Mouse (Mus musculus) Patski (cell line): ENCODE results near the gene Gpr82. TPM values are rescaled to one million over a fixed set of nuclear protein-coding genes. Genes with fewer than 3 reads are reported as not detected.

ENCODE experiments used
- ATAC-seq: fragments of 100-300 bp; one replicate; pipeline ENCODE4 v1.8.0; 2021
- CTCF ChIA-PET: fragments of 350-600 bp; sonication (Branson Sonifier 250); formaldehyde crosslinking; loops from one replicate; lab custom pipeline; 2022; ENCODE audit warnings: inconsistent platforms; lab: Charles Lee
- POLR2A ChIA-PET: fragments of 350-600 bp; sonication (Branson Sonifier 250); formaldehyde crosslinking; loops from one replicate; lab custom pipeline; 2022; ENCODE audit warnings: antibody characterized with exemption, inconsistent platforms; lab: Charles Lee
- DNase-seq: peaks from one replicate; pipeline ENCODE4 v3.0.0-alpha.2; 2011; ENCODE audit warnings: low read depth, low spot score
- H3K27me3 ChIP-seq: fragments of 371-371 bp; one replicate; pipeline ENCODE4 v1.5.1; 2021
- CTCF ChIP-seq: fragments of 100-300 bp; IDR thresholded peaks from one replicate; pipeline ENCODE4 v1.5.1; 2021
- in situ Hi-C: fragments of 300-500 bp; cut with MboI; formaldehyde crosslinking; loops from 3 replicates; pipeline ENCODE4 v1.11.1; 2018; ENCODE audit warnings: low pct_unique_long_range_greater_than_20kb, mixed read lengths
- polyA plus RNA-seq: library from polyadenylated mRNA; unstranded; gene quantifications from one replicate; pipeline ENCODE4 v1.2.3, GENCODE M21; 2021

Gpr82 gene
- polyA plus RNA-seq, 1 experiment from 2014 or later: not detected

- no peak for DNase-seq
- POLR2A ChIA-PET: no interaction called here
- CTCF ChIA-PET: no interaction called here
- ATAC-seq: no peak
- H3K27me3 ChIP-seq: peaks cover 45% of the 10 kb centered on the region
- no peak for TF ChIP-seq CTCF
- in situ Hi-C loops: no loop called here
Measured at GRCm38 (mm10) chrX:13686589-13686988, 25.4 kb downstream of the Gpr82 start.

- CTCF ChIA-PET: no interaction called here
- ATAC-seq: no peak
- in situ Hi-C loops: no loop called here
- DNase-seq: no peak
- TF ChIP-seq CTCF: no peak
- H3K27me3 ChIP-seq: peaks cover 36% of the 10 kb centered on the region
- POLR2A ChIA-PET: no interaction called here
Measured at GRCm38 (mm10) chrX:13688356-13688755, 27.2 kb downstream of the Gpr82 start.

GRCm38 (mm10) chrX:13691865-13692264 lies 30.7 kb downstream of the Gpr82 start:
- H3K27me3 ChIP-seq: peaks cover 43% of the 10 kb centered on the region
- DNase-seq (no peak), ATAC-seq (no peak)
- in situ Hi-C loops: no loop called here
- TF ChIP-seq CTCF: peak; percentile 28
- ChIA-PET CTCF (interaction anchor here (1.0 to 1.1 kb wide), 2 partner anchors 12 to 178 kb away, joined by 3 read pairs; no protein-coding TSS in a partner anchor), POLR2A (interaction anchor here (0.7 kb wide), 1 partner anchor 29 kb away, joined by 3 read pairs; no protein-coding TSS in a partner anchor)

GRCm38 (mm10) chrX:13700681-13701080 lies 39.5 kb downstream of the Gpr82 start:
- TF ChIP-seq CTCF: no peak
- ATAC-seq (no peak), DNase-seq (no peak)
- CTCF ChIA-PET: no interaction called here
- peaks cover 29% of the 10 kb centered on the region for H3K27me3 ChIP-seq
- POLR2A ChIA-PET: no interaction called here
- in situ Hi-C loops: loop anchor here (25.0 kb wide), 1 partner anchor 937 kb away; no protein-coding TSS in a partner anchor

GRCm38 (mm10) chrX:13705051-13705450 lies 43.9 kb downstream of the Gpr82 start:
- ChIA-PET POLR2A (interaction anchor here (0.6 kb wide), 1 partner anchor 193 kb away, joined by 3 read pairs; no protein-coding TSS in a partner anchor), CTCF (interaction anchor here (1.0 kb wide), 1 partner anchor 15 kb away, joined by 3 read pairs; no protein-coding TSS in a partner anchor)
- ATAC-seq: no peak
- in situ Hi-C loops: loop anchor here (25.0 kb wide), 1 partner anchor 932 kb away; no protein-coding TSS in a partner anchor
- DNase-seq: no peak
- H3K27me3 ChIP-seq: peaks cover 22% of the 10 kb centered on the region
- no peak for TF ChIP-seq CTCF

- in situ Hi-C loops: loop anchor here (10.0 to 25.0 kb wide), 2 partner anchors 135 to 927 kb away; no protein-coding TSS in a partner anchor
- ATAC-seq: peak; percentile 73
Measured at GRCm38 (mm10) chrX:13710174-13710573, 49.0 kb downstream of the Gpr82 start.

More at GRCm38 (mm10) chrX:13710174-13710573, 49.0 kb downstream of the Gpr82 start:
- TF ChIP-seq CTCF: peak; percentile 93
- peaks cover 39% of the 10 kb centered on the region for H3K27me3 ChIP-seq
- ChIA-PET POLR2A (interaction anchor here (0.5 kb wide), 1 partner anchor 51 kb away, joined by 4 read pairs; no protein-coding TSS in a partner anchor), CTCF (interaction anchor here (0.6 to 1.2 kb wide), 12 partner anchors 8 to 603 kb away, joined by 3 to 4 read pairs (median 3); no protein-coding TSS in a partner anchor)
- no peak for DNase-seq

Other genes starting within 250 kb of the Gpr82 start
- gene Nyx, start 195.3 kb upstream of the Gpr82 start, polyA plus RNA-seq: 0.06 TPM
- not detected for gene Gpr34, start 29.3 kb upstream of the Gpr82 start, polyA plus RNA-seq
- gene Cask, start 190.0 kb downstream of the Gpr82 start, polyA plus RNA-seq: 70.1 TPM